Mouse (Mus musculus): ENCODE data around the gene Ppp1r14c.

DNA sequence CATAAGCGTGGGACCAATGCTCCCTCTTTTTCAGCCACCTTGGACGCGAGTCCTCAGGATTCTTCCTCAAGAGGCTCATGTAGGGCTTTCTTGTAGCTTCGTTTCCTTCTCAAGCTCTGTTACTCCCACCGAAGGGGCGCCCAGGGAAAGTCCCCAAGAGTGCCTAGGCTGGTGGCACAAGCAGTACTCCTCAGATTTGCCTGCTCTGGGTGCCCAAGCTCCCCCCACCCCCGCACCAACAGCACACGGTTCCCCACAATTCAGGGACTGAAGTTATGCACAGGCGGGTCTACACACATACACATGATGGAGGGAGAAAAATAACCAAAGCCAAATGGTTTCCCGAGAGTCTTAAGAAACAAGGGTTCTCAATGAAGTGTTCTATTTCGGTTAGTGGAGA, 1.6 kb downstream of the Ppp1r14c start:
- TF ChIP-seq POLR2A (IDR thresholded peaks at IDR 0.05; ENCODE audit: borderline replicate concordance, insufficient read depth, low read length) (no peak), CTCF (IDR thresholded peaks at IDR 0.05; ENCODE audit: borderline replicate concordance, insufficient read depth, low read depth, low read length) (no peak)
